In genomic region chr10:126983193-126983725, GRCm38 (mm10) we compare ENCODE assay signal across 9 mouse cellular contexts. TPM values are rescaled to one million over a fixed set of nuclear protein-coding genes. Genes with fewer than 3 reads are reported as not detected.
DNase-seq lines count a peak whose midpoint lies in the region; ATAC-seq and TF ChIP-seq lines count a peak whose summit lies in the region.
"Had no signal": no experiment of that assay in that cellular context is flagged by ENCODE, and none has a peak within 500 bp of the region (broad histone marks: within the 10 kb centered on the region; RNA-seq: fewer than 3 reads in every experiment).

No protein-coding gene starts in this region.

- 73% methylated on average over 14 of the region's 14 CpGs for WGBS in forebrain, embryonic 10.5 days
- 70% methylated on average over 14 of the region's 14 CpGs for WGBS in forebrain, embryonic 11.5 days
- 26% methylated on average over 14 of the region's 14 CpGs for WGBS in lung, embryonic 15.5 days
- 32% methylated on average over 14 of the region's 14 CpGs for WGBS in intestine, postnatal 0 days
- 7% methylated on average over 14 of the region's 14 CpGs for WGBS in olfactory bulb, adult 2 months

- no peak for DNase-seq in forebrain, embryonic 10.5 days (ENCODE audit: extremely low spot score, low spot score)
- no peak for DNase-seq in forebrain, embryonic 11.5 days (ENCODE audit: low spot score)
- no peak for DNase-seq in lung, postnatal 10 days
- DNase-seq in right cerebral cortex, postnatal 36 days (ENCODE audit: low spot score in 2 of 2) = no peak
- no peak for DNase-seq in layer of hippocampus, postnatal 25 days (ENCODE audit: extremely low spot score in 1 of 2, low spot score in 1 of 2)

- TF ChIP-seq CTCF in intestine, postnatal 0 days (IDR thresholded peaks at IDR 0.05; ENCODE audit: low read depth) = no peak
- no peak for TF ChIP-seq CTCF in olfactory bulb, adult 2 months (IDR thresholded peaks at IDR 0.05; ENCODE audit: insufficient read depth, low read depth, low read length)

- peaks cover 38% of the 10 kb centered on the region for H3K36me3 ChIP-seq in forebrain, embryonic 10.5 days (replicated peaks)
- no peaks in the 10 kb centered on the region for H3K36me3 ChIP-seq in forebrain, embryonic 11.5 days (ENCODE audit: control insufficient read depth, insufficient read depth, low read length)
- H3K36me3 ChIP-seq in lung, embryonic 15.5 days = no peaks in the 10 kb centered on the region; the same call in 1 of the 2 replicates
- 0 out of 2 replicates have a peak, but pooled peaks cover 3% of the 10 kb centered on the region for H3K36me3 ChIP-seq in intestine, postnatal 0 days (ENCODE audit: control insufficient read depth, insufficient read depth)

- peaks cover 85% of the 10 kb centered on the region for H3K4me1 ChIP-seq in forebrain, embryonic 10.5 days
- H3K4me1 ChIP-seq in forebrain, embryonic 11.5 days (replicated peaks; ENCODE audit: control insufficient read depth, insufficient read depth, low read length) = peaks cover 39% of the 10 kb centered on the region
- H3K4me1 ChIP-seq in lung, embryonic 15.5 days = peaks cover 78% of the 10 kb centered on the region
- peaks cover 38% of the 10 kb centered on the region for H3K4me1 ChIP-seq in intestine, postnatal 0 days (replicated peaks; ENCODE audit: control insufficient read depth, insufficient read depth, low read length)
- peaks cover 56% of the 10 kb centered on the region for H3K4me1 ChIP-seq in olfactory bulb, adult 2 months (ENCODE audit: control insufficient read depth, insufficient read depth, low read length)

- peak overlapping the region; percentile 51; the same call in 1 of the 2 replicates for H3K27ac ChIP-seq in forebrain, embryonic 10.5 days
- H3K27ac ChIP-seq in forebrain, embryonic 11.5 days (ENCODE audit: low read depth, low read length) = no peak overlapping the region
- peak overlapping the region; percentile 91 for H3K27ac ChIP-seq in lung, embryonic 15.5 days
- H3K27ac ChIP-seq in intestine, postnatal 0 days (ENCODE audit: low read depth, low read length) = peak overlapping the region; percentile 35; the same call in 1 of the 2 replicates
- peak overlapping the region; percentile 84 for H3K27ac ChIP-seq in olfactory bulb, adult 2 months (ENCODE audit: insufficient read depth, low read depth, low read length)

- no peaks in the 10 kb centered on the region for H3K9me3 ChIP-seq in forebrain, embryonic 10.5 days
- H3K9me3 ChIP-seq in forebrain, embryonic 11.5 days (ENCODE audit: control insufficient read depth, low read length) = no peaks in the 10 kb centered on the region
- no peaks in the 10 kb centered on the region for H3K9me3 ChIP-seq in lung, embryonic 15.5 days
- H3K9me3 ChIP-seq in intestine, postnatal 0 days (ENCODE audit: control insufficient read depth) = no peaks in the 10 kb centered on the region

- no peak for ATAC-seq in forebrain, embryonic 11.5 days (replicated peaks; ENCODE audit: low FRiP score)
- no peak for ATAC-seq in lung, embryonic 15.5 days (ENCODE audit: borderline replicate concordance, extremely low read depth, low FRiP score, low TSS enrichment)
- ATAC-seq in intestine, postnatal 0 days = no peak

- H3K9ac ChIP-seq in forebrain, embryonic 11.5 days (ENCODE audit: low read length) = no peak overlapping the region
- H3K9ac ChIP-seq in lung, embryonic 15.5 days = peak overlapping the region; percentile 47; the same call in 1 of the 2 replicates
- H3K9ac ChIP-seq in intestine, postnatal 0 days (ENCODE audit: low read depth, low read length) = peak overlapping the region; percentile 49

- TF ChIP-seq POLR2A in olfactory bulb, adult 2 months (IDR thresholded peaks at IDR 0.05; ENCODE audit: insufficient read depth, low read depth, low read length) = no peak

- no peak overlapping the region for H3K4me2 ChIP-seq in forebrain, embryonic 11.5 days (ENCODE audit: low read depth, low read length, severe bottlenecking)
- peak overlapping the region; percentile 92 for H3K4me2 ChIP-seq in lung, embryonic 15.5 days
- H3K4me2 ChIP-seq in intestine, postnatal 0 days (replicated peaks; ENCODE audit: low read depth) = peak overlapping the region; percentile 73

- H3K4me3 ChIP-seq in forebrain, embryonic 10.5 days = peak overlapping the region; percentile 19; the same call in 1 of the 2 replicates
- no peak overlapping the region for H3K4me3 ChIP-seq in forebrain, embryonic 11.5 days (ENCODE audit: low read depth, low read length)
- H3K4me3 ChIP-seq in lung, embryonic 15.5 days = peak overlapping the region; percentile 92
- peak overlapping the region; percentile 31 for H3K4me3 ChIP-seq in intestine, postnatal 0 days (ENCODE audit: low read depth, low read length)
- H3K4me3 ChIP-seq in olfactory bulb, adult 2 months (ENCODE audit: insufficient read depth, low read depth, low read length) = peak overlapping the region; percentile 40

- H3K27me3 ChIP-seq in forebrain, embryonic 10.5 days (ENCODE audit: poor library complexity, severe bottlenecking) = no peaks in the 10 kb centered on the region
- H3K27me3 ChIP-seq in forebrain, embryonic 11.5 days (ENCODE audit: control insufficient read depth, insufficient read depth, low read length) = no peaks in the 10 kb centered on the region
- no peaks in the 10 kb centered on the region for H3K27me3 ChIP-seq in lung, embryonic 15.5 days
- no peaks in the 10 kb centered on the region for H3K27me3 ChIP-seq in intestine, postnatal 0 days (replicated peaks; ENCODE audit: control insufficient read depth, insufficient read depth, low read length)

RNA-seq across cellular contexts. Expression of gene Ctdsp2, which starts 4.7 kb away (rescaled TPM):
- 42.3 and 42.5 TPM in 2 replicates for polyA plus RNA-seq in forebrain, embryonic 10.5 days (2016; fragmentation: Nextera tagmentation; extraction: Ambion mirVana)
- polyA plus RNA-seq in forebrain, embryonic 11.5 days (2014; fragmentation: Nextera tagmentation; extraction: Ambion mirVana) = 58.8 and 63.2 TPM in 2 replicates
- 68.6 and 73.1 TPM in 2 replicates for polyA plus RNA-seq in lung, embryonic 15.5 days (2015; fragmentation: Nextera tagmentation; extraction: Ambion mirVana)
- 43.1 and 46.7 TPM in 2 replicates for polyA plus RNA-seq in intestine, postnatal 0 days (2015; fragmentation: Nextera tagmentation; extraction: Ambion mirVana)
- polyA plus RNA-seq in olfactory bulb, adult 2 months (2012; ENCODE audit: insufficient read depth, insufficient read length, low replicate concordance, missing spikeins) = not detected in 2 replicates
- 100 to 1,000 TPM in 1 of 2 experiments, 10 to 100 TPM in 1; 98.6 to 118 TPM for total RNA-seq in layer of hippocampus, postnatal 25 days (2021)

RNA-seq across cellular contexts. Expression of gene Avil, which starts 17.2 kb away (rescaled TPM):
- polyA plus RNA-seq in forebrain, embryonic 10.5 days (2016; fragmentation: Nextera tagmentation; extraction: Ambion mirVana) = 0.06 and 0.10 TPM in 2 replicates
- 0.08 and 0.32 TPM in 2 replicates for polyA plus RNA-seq in forebrain, embryonic 11.5 days (2014; fragmentation: Nextera tagmentation; extraction: Ambion mirVana)
- polyA plus RNA-seq in lung, embryonic 15.5 days (2015; fragmentation: Nextera tagmentation; extraction: Ambion mirVana) = 0.25 and 0.39 TPM in 2 replicates
- 0.20 and 0.52 TPM in 2 replicates for polyA plus RNA-seq in intestine, postnatal 0 days (2015; fragmentation: Nextera tagmentation; extraction: Ambion mirVana)
- polyA plus RNA-seq in olfactory bulb, adult 2 months (2012; ENCODE audit: insufficient read depth, insufficient read length, low replicate concordance, missing spikeins) = not detected in 2 replicates
- under 1 TPM; 0.47 to 0.69 TPM for total RNA-seq in layer of hippocampus, postnatal 25 days (2021)

RNA-seq across cellular contexts. Expression of gene Tsfm, which starts 47.4 kb away (rescaled TPM):
- 110 and 117 TPM in 2 replicates for polyA plus RNA-seq in forebrain, embryonic 10.5 days (2016; fragmentation: Nextera tagmentation; extraction: Ambion mirVana)
- 91.2 and 93.8 TPM in 2 replicates for polyA plus RNA-seq in forebrain, embryonic 11.5 days (2014; fragmentation: Nextera tagmentation; extraction: Ambion mirVana)
- 73.2 and 79.2 TPM in 2 replicates for polyA plus RNA-seq in lung, embryonic 15.5 days (2015; fragmentation: Nextera tagmentation; extraction: Ambion mirVana)
- 42.4 and 43.7 TPM in 2 replicates for polyA plus RNA-seq in intestine, postnatal 0 days (2015; fragmentation: Nextera tagmentation; extraction: Ambion mirVana)
- polyA plus RNA-seq in olfactory bulb, adult 2 months (2012; ENCODE audit: insufficient read depth, insufficient read length, low replicate concordance, missing spikeins) = not detected in 2 replicates
- total RNA-seq in layer of hippocampus, postnatal 25 days (2021) = 10 to 100 TPM; 27.2 to 27.3 TPM

RNA-seq across cellular contexts. Expression of gene Mettl1, which starts 58.0 kb away (rescaled TPM):
- polyA plus RNA-seq in forebrain, embryonic 10.5 days (2016; fragmentation: Nextera tagmentation; extraction: Ambion mirVana) = 62.1 and 65.2 TPM in 2 replicates
- 42.5 and 44.0 TPM in 2 replicates for polyA plus RNA-seq in forebrain, embryonic 11.5 days (2014; fragmentation: Nextera tagmentation; extraction: Ambion mirVana)
- 45.8 and 49.6 TPM in 2 replicates for polyA plus RNA-seq in lung, embryonic 15.5 days (2015; fragmentation: Nextera tagmentation; extraction: Ambion mirVana)
- 19.8 and 22.1 TPM in 2 replicates for polyA plus RNA-seq in intestine, postnatal 0 days (2015; fragmentation: Nextera tagmentation; extraction: Ambion mirVana)
- polyA plus RNA-seq in olfactory bulb, adult 2 months (2012; ENCODE audit: insufficient read depth, insufficient read length, low replicate concordance, missing spikeins) = not detected in 2 replicates
- 10 to 100 TPM in 1 of 2 experiments, 1 to 10 TPM in 1; 8.5 to 12.1 TPM for total RNA-seq in layer of hippocampus, postnatal 25 days (2021)

RNA-seq across cellular contexts. Expression of gene Eef1akmt3, which starts 58.1 kb away (rescaled TPM):
- polyA plus RNA-seq in forebrain, embryonic 10.5 days (2016; fragmentation: Nextera tagmentation; extraction: Ambion mirVana) = 0.18 and 0.21 TPM in 2 replicates
- polyA plus RNA-seq in forebrain, embryonic 11.5 days (2014; fragmentation: Nextera tagmentation; extraction: Ambion mirVana) = 0.11 TPM in 1 of 2 replicates, not detected in the other
- polyA plus RNA-seq in lung, embryonic 15.5 days (2015; fragmentation: Nextera tagmentation; extraction: Ambion mirVana) = 0.52 and 0.58 TPM in 2 replicates
- 0.16 and 0.17 TPM in 2 replicates for polyA plus RNA-seq in intestine, postnatal 0 days (2015; fragmentation: Nextera tagmentation; extraction: Ambion mirVana)
- polyA plus RNA-seq in olfactory bulb, adult 2 months (2012; ENCODE audit: insufficient read depth, insufficient read length, low replicate concordance, missing spikeins) = not detected in 2 replicates
- under 1 TPM; 0.15 to 0.47 TPM for total RNA-seq in layer of hippocampus, postnatal 25 days (2021)
- total RNA-seq: hematopoietic stem cell, adult 5-6 weeks had no signal
